Mouse (Mus musculus) ES-CJ7 (cell line): ENCODE results near the gene Pdcd11.
A peak's percentile ranks its signal among the peaks of the same experiment; 100 is the strongest.

Experiments used
- DNase-seq: peaks from one replicate; pipeline ENCODE4 v3.0.0; 2011; ENCODE audit warnings: low read depth, low spot score

The Pdcd11 gene

DNA sequence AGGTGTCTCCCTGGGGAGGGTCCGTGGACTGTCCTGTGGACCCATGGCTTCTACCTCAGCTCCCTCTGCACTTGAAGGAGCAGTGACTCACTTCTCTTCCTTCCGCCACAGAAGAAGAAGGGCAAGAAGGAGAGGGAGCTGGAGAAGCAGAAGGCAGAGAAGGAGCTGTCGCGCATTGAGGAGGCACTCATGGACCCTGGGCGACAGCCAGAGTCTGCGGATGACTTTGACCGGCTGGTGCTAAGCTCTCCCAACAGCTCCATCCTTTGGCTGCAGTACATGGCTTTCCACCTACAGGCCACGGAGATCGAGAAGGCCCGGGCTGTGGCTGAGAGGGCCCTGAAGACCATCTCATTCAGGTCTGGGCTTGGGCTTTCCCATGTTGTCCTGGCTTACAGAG is 37.6 kb downstream of the Pdcd11 start:
- DNase-seq = no peak

DNA sequence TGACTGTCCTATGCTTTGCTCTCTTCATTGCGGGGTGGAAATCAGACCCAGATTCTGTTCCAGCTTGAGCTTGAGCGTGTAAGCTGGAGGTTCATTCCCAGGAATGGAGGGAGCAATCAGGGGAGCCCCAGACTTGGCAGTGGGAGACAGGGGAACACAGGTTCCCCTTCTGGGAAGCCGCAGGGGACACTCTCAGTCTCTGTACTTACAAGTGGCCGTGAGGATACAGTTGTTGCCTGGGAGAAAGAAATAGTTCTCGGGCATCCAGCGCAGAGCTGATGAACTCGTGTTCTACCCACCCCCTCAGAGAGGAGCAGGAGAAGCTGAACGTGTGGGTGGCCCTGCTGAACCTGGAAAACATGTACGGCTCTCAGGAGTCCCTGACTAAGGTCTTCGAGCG is 38.3 kb downstream of the Pdcd11 start:
- DNase-seq = no peak

- no peak for DNase-seq
These were observed 40.1 kb downstream of the Pdcd11 start for GRCm38 (mm10) chr19:47130551-47131125.

- DNase-seq = no peak
These were observed 42.6 kb downstream of the Pdcd11 start for GRCm38 (mm10) chr19:47133161-47133560.

DNA sequence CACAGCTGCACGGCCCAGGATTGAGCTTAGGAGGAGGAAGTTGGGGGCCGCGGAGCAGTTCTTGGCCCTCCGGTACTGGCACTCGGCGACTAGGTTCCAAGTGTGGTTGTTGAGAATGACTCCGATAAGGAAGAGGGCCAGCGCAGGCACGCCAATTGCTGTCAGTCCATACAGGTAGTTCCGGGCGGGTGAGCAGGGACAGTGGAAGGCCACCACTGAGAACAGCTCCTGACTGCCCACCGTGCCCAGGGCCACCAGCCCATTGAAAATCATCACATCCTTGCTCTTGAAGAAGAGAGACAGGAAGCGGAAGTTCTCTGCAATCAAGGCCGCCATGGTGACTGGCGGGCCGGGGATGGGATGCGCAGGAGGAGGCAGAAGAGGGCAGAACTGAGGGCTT is 45.0 kb downstream of the Pdcd11 start:
- no peak for DNase-seq

DNA sequence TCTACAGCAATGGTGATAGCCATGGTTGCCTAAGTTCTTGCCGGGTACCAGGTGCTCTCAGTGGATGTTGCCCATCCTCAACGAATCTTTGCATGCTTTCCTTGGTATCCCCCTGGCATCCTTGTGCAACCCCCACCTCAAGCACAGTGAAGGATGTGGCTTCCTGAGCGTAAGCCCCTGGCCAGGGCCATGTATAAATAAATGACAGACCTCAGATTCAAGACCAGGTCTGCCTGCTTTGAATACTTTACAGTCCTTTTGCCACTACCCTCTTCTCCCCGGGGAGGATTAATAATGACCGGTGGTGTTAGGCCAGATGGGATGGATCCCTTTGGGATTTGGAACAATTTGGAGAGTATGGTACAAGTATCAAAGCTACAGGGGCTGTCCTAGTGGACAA is 45.6 kb downstream of the Pdcd11 start:
- no peak for DNase-seq

DNA sequence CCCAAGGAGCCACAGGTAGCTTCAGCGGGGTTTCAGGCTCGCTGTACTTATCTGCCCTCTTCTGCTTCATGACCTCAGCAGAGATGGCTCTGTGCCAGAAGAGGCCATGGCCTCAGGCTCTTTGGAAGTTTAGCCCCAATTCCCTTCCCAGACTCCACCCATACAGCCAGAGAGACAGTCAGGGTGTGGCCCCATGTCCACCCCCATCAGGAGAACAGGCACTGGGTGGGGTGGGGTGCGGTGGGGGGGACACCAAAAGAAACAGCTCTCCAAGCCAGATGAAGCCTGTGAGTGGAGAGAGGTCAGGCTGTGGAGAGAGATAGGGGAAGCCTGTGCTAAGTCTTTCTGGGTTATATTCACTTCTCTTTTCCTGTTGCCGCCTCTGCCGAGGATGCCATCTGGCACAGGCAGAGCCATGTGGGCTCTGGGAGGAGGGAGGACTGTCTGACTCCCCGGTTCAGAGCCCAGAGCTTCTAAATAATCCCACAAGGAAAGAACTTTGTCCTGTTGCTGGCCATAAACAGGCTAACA is 46.5 kb downstream of the Pdcd11 start:
- peak; percentile 95 for DNase-seq

- DNase-seq = peak; percentile 44
These were observed 47.3 kb downstream of the Pdcd11 start, which contains the start of gene Calhm2 for GRCm38 (mm10) chr19:47137771-47138421. TSS of gene Calhm2 (minus strand) at chr19:47138294.

GRCm38 (mm10) chr19:47139611-47140010 is 49.0 kb downstream of the Pdcd11 start:
- DNase-seq = peak; percentile 62

DNA sequence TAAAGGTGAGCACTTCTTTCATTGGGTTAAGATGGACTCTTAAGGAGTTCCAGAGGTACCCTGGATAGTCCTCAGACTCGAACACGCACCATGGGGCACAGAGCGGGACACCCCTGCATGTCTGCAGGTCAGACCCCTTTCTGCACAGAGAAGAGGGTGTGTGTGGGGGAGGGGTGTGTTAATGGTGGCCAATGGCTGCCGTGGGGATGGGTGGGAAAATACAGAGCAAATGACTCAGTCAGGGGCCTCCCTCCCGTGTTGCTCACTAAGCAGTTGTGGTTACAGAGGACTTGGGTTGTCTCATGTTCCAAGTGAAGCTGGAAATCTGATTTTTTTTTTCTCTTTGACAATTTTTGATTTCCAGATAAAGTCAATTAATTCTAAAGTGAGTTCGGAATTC is 51.9 kb downstream of the Pdcd11 start:
- DNase-seq = peak; percentile 43

GRCm38 (mm10) chr19:47144154-47144553 is 53.6 kb downstream of the Pdcd11 start, which contains the start of gene Calhm1:
TSS of gene Calhm1 (minus strand) at chr19:47144254.
- no peak for DNase-seq

DNA sequence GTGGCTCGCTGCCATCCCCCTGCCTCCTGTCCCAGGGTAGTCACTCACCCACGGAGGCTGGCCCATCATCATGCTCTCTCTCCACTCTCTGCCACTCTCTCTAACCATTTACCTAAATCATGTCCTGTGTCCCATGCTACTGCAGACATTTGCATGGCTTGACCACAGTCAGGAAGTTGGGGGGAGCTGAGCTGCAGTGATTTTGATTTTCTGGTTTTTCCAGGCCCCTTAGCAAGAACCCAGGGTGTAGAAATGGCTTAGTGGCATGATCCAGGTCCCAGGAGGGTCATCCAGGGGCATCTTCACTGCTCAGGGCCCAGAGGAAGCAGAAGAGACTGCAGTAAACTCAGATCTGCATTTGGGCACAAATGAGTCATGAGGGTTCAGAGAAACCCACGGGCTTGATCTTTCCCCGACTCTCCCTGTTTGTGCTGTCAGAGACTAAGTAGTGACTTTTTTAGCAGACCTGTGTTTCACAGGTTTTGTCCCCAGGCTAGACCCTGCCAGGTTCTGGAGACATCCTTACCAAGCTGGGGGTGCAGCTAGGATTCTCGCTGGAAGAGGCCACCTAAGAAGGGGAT is 57.8 kb downstream of the Pdcd11 start:
- no peak for DNase-seq

GRCm38 (mm10) chr19:47149854-47150253 is 59.3 kb downstream of the Pdcd11 start:
- DNase-seq = peak; percentile 85

DNA sequence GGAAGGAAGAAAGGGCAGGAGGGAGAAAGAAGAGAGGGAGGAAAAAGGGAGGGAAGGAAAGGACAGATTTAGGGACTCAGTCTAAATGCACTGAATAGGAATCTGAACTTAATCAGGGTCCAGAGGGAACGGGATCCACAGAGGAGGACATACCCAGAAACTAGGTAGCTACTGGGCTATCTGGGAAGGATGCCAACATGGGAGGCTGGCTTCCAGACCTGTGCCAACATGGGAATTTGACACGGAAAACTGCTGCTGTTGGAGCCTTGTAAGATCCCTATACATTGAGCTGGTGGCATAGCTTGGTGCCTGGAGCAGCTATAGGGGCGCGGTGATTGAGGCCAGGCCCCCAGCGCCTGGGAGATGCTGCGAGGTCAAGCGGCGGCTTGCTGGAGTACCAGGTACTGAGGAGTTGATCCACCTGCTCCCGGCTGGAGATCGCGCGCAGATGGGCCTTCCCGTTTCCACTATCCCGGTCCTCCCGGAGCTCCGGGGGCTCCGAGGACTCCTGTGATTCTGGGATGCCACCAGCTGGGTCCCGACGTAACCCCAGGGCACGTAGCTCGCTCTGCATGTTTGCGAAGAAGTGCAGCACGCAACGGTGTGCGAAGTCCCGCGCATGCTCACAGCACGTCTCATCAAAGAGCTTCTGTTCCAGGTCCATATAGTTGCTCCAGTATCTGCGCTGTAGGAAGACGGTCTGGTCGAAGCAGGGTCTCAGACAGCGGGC is 60.9 kb downstream of the Pdcd11 start:
- DNase-seq = peak; percentile 71

GRCm38 (mm10) chr19:47152062-47152369 is 61.4 kb downstream of the Pdcd11 start:
- DNase-seq = no peak

- DNase-seq = peak; percentile 59
These were observed 63.2 kb downstream of the Pdcd11 start for GRCm38 (mm10) chr19:47153767-47154166.

- peak; percentile 30 for DNase-seq
These were observed 67.1 kb downstream of the Pdcd11 start, which contains the start of gene Calhm3 for GRCm38 (mm10) chr19:47157664-47158063. TSS of gene Calhm3 (minus strand) at chr19:47157764.

- DNase-seq = peak; percentile 20
These were observed 71.1 kb downstream of the Pdcd11 start for GRCm38 (mm10) chr19:47161669-47162068.

DNA sequence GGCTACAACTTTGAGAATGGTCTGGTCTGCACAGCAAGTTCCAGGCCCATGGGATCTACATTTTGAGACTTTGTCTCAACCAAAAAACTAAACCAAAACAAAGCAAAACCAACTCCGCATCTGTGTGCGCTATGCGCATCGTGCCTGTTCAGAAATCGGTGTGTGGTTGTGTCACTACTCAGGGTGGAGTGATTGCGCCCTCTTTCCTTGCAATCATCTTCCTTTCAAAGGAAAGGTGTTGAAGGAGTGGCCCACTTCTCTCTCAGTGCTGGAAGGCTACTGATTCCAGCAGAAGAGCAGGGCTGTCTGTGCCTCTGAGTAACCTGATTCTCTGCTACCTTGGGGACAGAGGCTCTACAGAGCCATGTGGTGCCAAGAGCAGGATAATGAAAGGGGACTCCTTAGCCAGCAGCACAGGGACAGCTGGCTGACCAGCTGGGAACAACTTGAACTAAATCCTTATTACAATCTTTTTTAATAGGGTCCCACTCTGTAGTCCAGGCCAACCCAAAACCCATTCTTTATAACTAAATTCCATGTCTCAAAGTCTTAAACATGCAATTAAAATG is 72.7 kb downstream of the Pdcd11 start:
- DNase-seq = peak; percentile 69

- DNase-seq = no peak
These were observed 76.2 kb downstream of the Pdcd11 start for GRCm38 (mm10) chr19:47166758-47167157.

GRCm38 (mm10) chr19:47167617-47168214 is 77.1 kb downstream of the Pdcd11 start:
- no peak for DNase-seq
